Mouse (Mus musculus): ENCODE measurements around the gene Kifc1.

- no peak for TF ChIP-seq ZC3H11A (IDR thresholded peaks at IDR 0.05; ENCODE audit: borderline replicate concordance, low read depth, low read length)
- TF ChIP-seq ZNF384 (IDR thresholded peaks at IDR 0.05; ENCODE audit: low read depth, low read length), result no peak
- no peak for TF ChIP-seq MAFK (IDR thresholded peaks at IDR 0.05; ENCODE audit: insufficient read depth, low read depth, low read length)
- no peak for TF ChIP-seq CHD2 (IDR thresholded peaks at IDR 0.05; ENCODE audit: low read depth, low read length)
- TF ChIP-seq HCFC1 (IDR thresholded peaks at IDR 0.05; ENCODE audit: borderline replicate concordance, insufficient read depth, low read length), result no peak
Observed at GRCm38 (mm10) chr17:33848139-33848538, 42.3 kb downstream of the Kifc1 start.

Data from ES-E14 (cell line).